In the genomic region with DNA sequence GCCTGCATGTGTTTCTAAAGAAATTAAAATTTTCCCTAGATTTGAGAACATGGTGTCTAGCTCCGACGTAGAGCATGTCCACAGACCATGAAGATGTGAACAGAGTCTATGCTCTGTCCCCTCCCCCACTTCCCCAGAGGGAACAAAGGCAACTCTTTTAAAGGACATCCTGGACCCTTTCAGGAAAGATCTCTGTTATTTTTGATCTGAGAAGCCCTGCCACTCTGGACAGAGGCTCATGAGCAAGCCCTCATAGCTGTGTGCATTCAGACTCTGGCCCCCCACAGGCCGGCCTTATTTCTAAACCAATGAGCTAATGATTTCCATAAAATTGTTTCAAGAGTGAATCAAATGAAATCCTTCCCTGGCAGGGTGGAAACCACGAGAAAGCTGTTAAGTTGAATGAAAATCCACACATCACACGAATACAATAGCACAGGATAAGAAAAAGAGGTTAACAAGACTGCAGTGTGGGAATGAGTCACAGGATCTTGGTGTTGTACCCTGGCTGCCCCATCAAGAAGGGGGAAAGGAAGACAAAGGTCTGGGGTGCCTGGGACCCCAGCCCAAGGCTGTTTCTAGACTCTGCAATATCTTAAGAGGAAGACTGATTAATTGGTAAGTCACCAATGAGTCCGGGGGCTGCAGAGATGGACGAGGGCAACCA, we compare ENCODE assay signal across 14 mouse cellular contexts.
DNase-seq lines count a peak whose midpoint lies in the region; ATAC-seq and TF ChIP-seq lines count a peak whose summit lies in the region.
"Had no signal": no experiment of that assay in that cellular context is flagged by ENCODE, and none has a peak within 500 bp of the region (broad histone marks: within the 10 kb centered on the region; RNA-seq: fewer than 3 reads in every experiment).

No protein-coding gene starts in this region.

- ATAC-seq in heart, postnatal 0 days (ENCODE audit: insufficient read depth, low read depth): no peak
- no peak for ATAC-seq in neural tube, embryonic 13.5 days (ENCODE audit: low read depth)
- ATAC-seq in forebrain, postnatal 0 days: peak; percentile 58
- peak; percentile 42; the same call in 1 of the 2 replicates for ATAC-seq in midbrain, embryonic 15.5 days (replicated peaks)
- no peak for ATAC-seq in megakaryocyte progenitor cell, adult 5-6 weeks (replicated peaks; ENCODE audit: poor library complexity)
- ATAC-seq: CD4-positive, CD25-positive, alpha-beta regulatory T cell, adult 4 months; intestine, embryonic 15.5 days had no signal

- no peak overlapping the region for H3K4me2 ChIP-seq in heart, postnatal 0 days (ENCODE audit: low read depth, low read length)
- no peak overlapping the region for H3K4me2 ChIP-seq in neural tube, embryonic 13.5 days
- H3K4me2 ChIP-seq in forebrain, postnatal 0 days (ENCODE audit: low read depth): no peak overlapping the region
- no peak overlapping the region for H3K4me2 ChIP-seq in midbrain, embryonic 15.5 days
- H3K4me2 ChIP-seq: intestine, embryonic 15.5 days had no signal

- H3K9ac ChIP-seq in heart, postnatal 0 days (replicated peaks; ENCODE audit: low read depth, low read length): no peak overlapping the region
- H3K9ac ChIP-seq in neural tube, embryonic 13.5 days: no peak overlapping the region
- no peak overlapping the region for H3K9ac ChIP-seq in forebrain, postnatal 0 days
- no peak overlapping the region for H3K9ac ChIP-seq in midbrain, embryonic 15.5 days
- H3K9ac ChIP-seq: intestine, embryonic 15.5 days had no signal

- peaks cover 23% of the 10 kb centered on the region for H3K4me1 ChIP-seq in heart, postnatal 0 days (ENCODE audit: control insufficient read depth, insufficient read depth)
- H3K4me1 ChIP-seq in neural tube, embryonic 13.5 days (replicated peaks): peaks cover 25% of the 10 kb centered on the region
- 0 out of 2 replicates have a peak, but pooled peaks cover 8% of the 10 kb centered on the region for H3K4me1 ChIP-seq in forebrain, postnatal 0 days (ENCODE audit: insufficient read depth)
- peaks cover 14% of the 10 kb centered on the region for H3K4me1 ChIP-seq in midbrain, embryonic 15.5 days

- no peak for TF ChIP-seq EP300 in heart, postnatal 0 days (IDR thresholded peaks at IDR 0.05; ENCODE audit: low read depth)

- TF ChIP-seq CTCF in heart, postnatal 0 days (IDR thresholded peaks at IDR 0.05; ENCODE audit: low read depth): no peak
- no peak; the same call in 1 of the 2 replicates for TF ChIP-seq CTCF in forebrain, postnatal 0 days (IDR thresholded peaks at IDR 0.05; ENCODE audit: low read depth)

- no peaks in the 10 kb centered on the region for H3K27me3 ChIP-seq in heart, postnatal 0 days (ENCODE audit: control insufficient read depth, insufficient read depth, low read length)
- 0 out of 2 replicates have a peak, but pooled peaks cover 2% of the 10 kb centered on the region for H3K27me3 ChIP-seq in neural tube, embryonic 13.5 days
- H3K27me3 ChIP-seq in forebrain, postnatal 0 days (ENCODE audit: insufficient read depth, low read length): no peaks in the 10 kb centered on the region
- H3K27me3 ChIP-seq in midbrain, embryonic 15.5 days (replicated peaks): no peaks in the 10 kb centered on the region
- H3K27me3 ChIP-seq: intestine, embryonic 15.5 days had no signal

- peaks cover 48% of the 10 kb centered on the region for H3K36me3 ChIP-seq in heart, postnatal 0 days (replicated peaks; ENCODE audit: control insufficient read depth, insufficient read depth, low read length)
- peaks cover 35% of the 10 kb centered on the region for H3K36me3 ChIP-seq in neural tube, embryonic 13.5 days
- peaks cover 26% of the 10 kb centered on the region for H3K36me3 ChIP-seq in forebrain, postnatal 0 days (ENCODE audit: insufficient read depth)
- H3K36me3 ChIP-seq in midbrain, embryonic 15.5 days (replicated peaks): peaks cover under 1% of the 10 kb centered on the region; the same call in 1 of the 2 replicates

- H3K9me3 ChIP-seq in heart, postnatal 0 days (replicated peaks; ENCODE audit: control insufficient read depth, low read length): no peaks in the 10 kb centered on the region
- H3K9me3 ChIP-seq in neural tube, embryonic 13.5 days: no peaks in the 10 kb centered on the region
- no peaks in the 10 kb centered on the region for H3K9me3 ChIP-seq in forebrain, postnatal 0 days (ENCODE audit: low read length)
- no peaks in the 10 kb centered on the region for H3K9me3 ChIP-seq in midbrain, embryonic 15.5 days
- H3K9me3 ChIP-seq: intestine, embryonic 15.5 days had no signal

- H3K27ac ChIP-seq in heart, postnatal 0 days (ENCODE audit: low read depth): peak overlapping the region; percentile 3; the same call in 1 of the 2 replicates
- H3K27ac ChIP-seq in neural tube, embryonic 13.5 days (replicated peaks): 0 out of 2 replicates have a peak overlapping the region, but pooled peaks have one; percentile 14
- no peak overlapping the region for H3K27ac ChIP-seq in forebrain, postnatal 0 days (ENCODE audit: low read depth, low read length)
- peak overlapping the region; percentile 43 for H3K27ac ChIP-seq in midbrain, embryonic 15.5 days
- H3K27ac ChIP-seq: intestine, embryonic 15.5 days had no signal

- 48% methylated on average over 7 of the region's 7 CpGs for WGBS in heart, postnatal 0 days
- 28% methylated on average over 7 of the region's 7 CpGs for WGBS in neural tube, embryonic 13.5 days
- WGBS in forebrain, postnatal 0 days: 10% methylated on average over 7 of the region's 7 CpGs
- WGBS in midbrain, embryonic 15.5 days: 20% methylated on average over 7 of the region's 7 CpGs

- no peak overlapping the region for H3K4me3 ChIP-seq in heart, postnatal 0 days (ENCODE audit: low read depth, low read length)
- no peak overlapping the region for H3K4me3 ChIP-seq in neural tube, embryonic 13.5 days
- no peak overlapping the region for H3K4me3 ChIP-seq in forebrain, postnatal 0 days (ENCODE audit: low read depth, low read length)
- H3K4me3 ChIP-seq in midbrain, embryonic 15.5 days: no peak overlapping the region
- H3K4me3 ChIP-seq: intestine, embryonic 15.5 days had no signal

- no peak for DNase-seq in heart, postnatal 0 days (ENCODE audit: low spot score)
- no peak for DNase-seq in heart, adult 8-10 months (ENCODE audit: low spot score)
- no peak for DNase-seq in neural tube, embryonic 10.5 days (ENCODE audit: extremely low spot score, low spot score)
- peak; percentile 22 for DNase-seq in forebrain, postnatal 0 days
- no peak for DNase-seq in layer of hippocampus, adult 11-12 months (ENCODE audit: low spot score)
- DNase-seq: adrenal gland, adult 8-10 months; cerebellum, postnatal 36 days; gastrocnemius, postnatal 14 days; lung, postnatal 36 days had no signal

Comparison
In these comparisons a context has a peak if more than half of its experiments do, and no peak if none do; other contexts are left out.
1. ATAC-seq: peak in forebrain, postnatal 0 days (single experiment) and midbrain, embryonic 15.5 days (single experiment); none in heart, postnatal 0 days (single experiment), neural tube, embryonic 13.5 days (single experiment) and megakaryocyte progenitor cell, adult 5-6 weeks (single experiment).